Mouse (Mus musculus) common myeloid progenitor, adult 5-6 weeks (primary cell): ENCODE results near the gene Ipmk. TPM values are rescaled to one million over a fixed set of nuclear protein-coding genes. Genes with fewer than 3 reads are reported as not detected.
"Not testable (repeated sequence)": the region's sequence is repeated elsewhere in the genome, so short reads cannot be mapped to it uniquely, and the experiment has no call there.

Source experiments
- ATAC-seq: replicated peaks from 2 replicates; pipeline ENCODE4 v1.8.0; 2016; ENCODE audit warnings: low read depth, mild to moderate bottlenecking, moderate TSS enrichment, inconsistent platforms; ENCODE audit not compliant: poor library complexity, severe bottlenecking
- total RNA-seq: library from RNA; stranded (forward); fragments of 200-1000, 187-1606 nt; gene quantifications from 2 replicates; pipeline ENCODE4 v1.2.3, GENCODE M21; 2017

The Ipmk gene
- total RNA-seq, 1 experiment from 2014 or later = 35.5 TPM

DNA sequence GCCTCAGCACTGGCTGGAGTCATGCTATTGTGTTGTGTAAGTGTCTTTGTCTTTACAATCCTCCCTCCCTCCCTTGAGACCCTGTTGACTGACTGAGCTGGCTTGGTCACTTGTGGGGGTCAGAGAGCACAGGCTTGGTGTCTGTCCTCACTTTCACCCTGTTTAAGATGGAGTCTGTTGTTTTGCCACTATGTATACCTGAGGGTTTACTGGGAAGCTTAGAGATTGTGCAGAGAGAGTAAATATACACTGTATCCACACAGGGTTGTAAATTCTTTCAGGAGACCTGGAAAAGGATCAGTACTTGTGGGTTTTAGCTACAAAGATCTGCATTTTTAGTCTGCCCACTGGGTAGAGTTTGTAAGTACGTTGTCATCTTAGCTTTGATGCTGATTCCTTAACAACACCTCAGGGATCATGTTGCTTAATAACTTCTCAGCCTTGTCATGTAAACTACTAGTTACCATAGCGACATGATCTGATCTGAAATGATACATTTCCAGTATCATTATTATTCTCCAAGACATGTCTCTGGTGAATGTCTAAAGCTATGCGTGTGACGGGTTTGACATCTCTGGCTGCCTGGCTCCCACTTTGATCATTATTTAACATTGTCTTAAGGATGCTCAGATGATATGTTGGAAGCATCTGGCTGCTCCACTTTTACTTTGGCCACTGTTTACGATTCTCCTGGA lies 58.1 kb downstream of the Ipmk start:
- no peak for ATAC-seq

- ATAC-seq = no peak
Observed at GRCm38 (mm10) chr10:71409948-71410347, 62.4 kb downstream of the Ipmk start.

- ATAC-seq = no peak
Observed at GRCm38 (mm10) chr10:71413401-71413800, 65.8 kb downstream of the Ipmk start.

DNA sequence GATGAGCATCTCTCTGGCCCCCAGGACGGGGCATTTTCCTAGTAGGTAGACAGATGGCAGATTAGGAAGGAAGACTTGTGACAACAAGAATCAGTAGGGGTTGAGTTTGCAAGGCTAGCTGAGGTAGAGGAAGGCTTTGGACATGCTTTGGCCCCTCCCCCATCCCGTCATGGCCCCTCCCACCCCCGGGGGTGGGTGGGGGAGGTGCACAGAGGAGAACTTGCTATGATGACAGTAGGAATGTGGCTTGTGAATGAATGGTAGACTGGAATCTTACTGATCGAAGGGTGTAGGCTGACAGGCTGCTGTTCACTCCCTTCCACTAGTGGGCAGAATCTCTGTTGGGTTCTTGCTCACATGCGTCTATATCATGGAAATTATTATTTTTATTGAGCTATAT lies 74.0 kb downstream of the Ipmk start:
- no peak for ATAC-seq

DNA sequence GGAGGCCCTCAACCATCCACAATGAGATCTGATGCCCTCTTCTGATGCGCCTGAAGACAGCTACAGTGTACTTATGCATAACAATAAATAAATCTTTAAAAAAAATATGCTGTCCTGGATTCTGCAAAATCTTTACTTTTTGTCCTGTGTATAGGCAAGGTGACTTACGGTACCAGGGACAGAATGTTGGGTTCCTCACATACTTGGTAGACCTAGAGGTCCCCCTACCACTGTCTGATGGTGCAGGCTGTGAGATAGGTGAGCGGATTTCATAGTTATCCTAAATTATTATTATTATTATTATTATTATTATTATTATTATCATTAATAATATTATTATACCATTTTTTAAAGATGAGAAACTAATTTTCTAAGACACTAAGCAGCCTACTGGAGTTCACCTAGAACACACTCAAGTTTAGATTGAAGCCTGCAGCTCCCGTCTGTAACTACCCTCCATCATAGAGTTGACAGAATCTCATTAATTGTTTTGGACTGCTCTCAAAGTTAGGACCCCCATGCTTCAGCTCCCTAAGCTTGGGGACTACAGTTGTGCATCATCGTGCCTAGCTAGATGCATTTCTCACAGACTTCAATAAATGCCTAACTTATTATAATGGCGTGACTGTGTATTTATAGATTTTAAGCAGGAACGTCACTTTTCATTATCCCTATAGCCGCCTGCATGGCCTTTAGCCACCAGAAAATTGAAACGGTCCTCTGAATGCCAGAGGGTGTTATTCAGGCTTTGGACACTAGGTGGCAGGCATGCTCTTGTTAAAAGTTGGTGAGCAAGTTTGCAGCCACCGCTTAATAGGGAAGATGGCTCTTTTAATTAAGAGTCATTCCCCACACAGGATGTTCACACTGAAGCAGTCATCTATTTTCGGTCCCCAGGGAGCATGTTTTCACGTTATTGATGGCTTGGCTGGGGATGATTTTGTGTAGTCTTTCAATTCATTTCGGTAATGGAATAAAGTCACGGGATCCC lies 74.8 kb downstream of the Ipmk start:
- peak; percentile 95 for ATAC-seq

DNA sequence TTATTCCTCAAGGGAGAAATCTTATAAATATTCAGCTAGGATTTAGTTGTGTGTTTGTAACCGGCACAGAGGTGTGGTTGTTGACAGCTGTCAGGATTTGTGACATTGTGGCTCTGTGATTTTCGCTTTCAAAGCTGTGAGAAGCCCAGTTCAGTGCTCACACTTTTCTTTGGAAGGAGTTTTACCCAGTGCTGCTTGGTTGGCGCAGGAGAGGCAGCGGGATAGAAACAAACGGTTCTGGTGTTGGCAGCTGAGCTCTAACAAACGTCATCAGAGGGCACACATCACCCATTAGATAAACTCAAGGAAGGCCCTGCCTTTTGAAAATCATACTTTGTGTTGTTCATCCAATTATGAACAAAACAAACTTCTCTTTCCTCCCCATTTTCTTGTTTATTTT lies 79.2 kb downstream of the Ipmk start:
- ATAC-seq = no peak

DNA sequence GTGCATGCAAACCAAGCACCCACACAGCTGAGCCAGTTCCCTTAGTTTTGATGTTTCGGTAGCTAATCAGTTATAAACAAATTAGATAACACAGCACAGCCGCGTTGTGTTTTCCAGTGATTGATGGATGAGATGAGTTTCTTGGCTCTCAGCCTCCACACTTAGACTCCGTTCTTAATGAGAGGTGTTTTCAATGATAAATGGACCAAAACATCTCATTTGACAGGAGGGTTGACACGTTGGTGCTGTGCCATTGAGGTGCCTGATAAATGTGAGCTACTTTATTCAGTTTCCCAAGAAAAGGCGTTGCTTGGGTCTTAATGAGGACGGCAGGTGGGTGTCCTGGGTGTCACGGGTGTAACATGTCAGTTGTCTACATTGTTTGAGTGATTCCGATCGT lies 79.8 kb downstream of the Ipmk start:
- ATAC-seq = no peak

GRCm38 (mm10) chr10:71428246-71428864 lies 80.8 kb downstream of the Ipmk start:
- no peak for ATAC-seq

GRCm38 (mm10) chr10:71430661-71431060 lies 83.1 kb downstream of the Ipmk start:
- no peak for ATAC-seq

- no peak for ATAC-seq
Observed at GRCm38 (mm10) chr10:71443086-71443485, 95.5 kb downstream of the Ipmk start.

DNA sequence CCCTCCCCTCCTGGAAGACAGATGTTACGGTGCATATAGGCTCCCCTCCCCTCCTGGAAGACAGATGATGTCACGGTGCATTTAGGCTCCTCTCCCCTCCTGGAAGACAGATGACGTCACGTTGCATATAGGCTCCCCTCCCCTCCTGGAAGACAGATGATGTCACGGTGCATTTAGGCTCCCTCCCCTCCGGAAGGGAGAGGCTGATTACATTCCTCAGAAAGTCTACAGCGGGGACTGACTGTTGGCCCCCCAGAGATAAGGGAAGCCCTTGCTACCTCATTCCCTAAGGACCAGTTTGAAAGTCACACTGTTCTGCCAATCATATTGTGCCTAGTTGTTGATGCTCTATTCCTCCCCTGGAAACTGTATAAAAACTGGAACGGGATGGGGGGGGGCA lies 100.1 kb downstream of the Ipmk start:
- ATAC-seq = no peak

GRCm38 (mm10) chr10:71448284-71448683 lies 100.7 kb downstream of the Ipmk start:
- ATAC-seq = no peak

GRCm38 (mm10) chr10:71455355-71455754 lies 107.8 kb downstream of the Ipmk start:
- no peak for ATAC-seq

GRCm38 (mm10) chr10:71462371-71462770 lies 114.8 kb downstream of the Ipmk start:
- ATAC-seq = not testable (repeated sequence)

DNA sequence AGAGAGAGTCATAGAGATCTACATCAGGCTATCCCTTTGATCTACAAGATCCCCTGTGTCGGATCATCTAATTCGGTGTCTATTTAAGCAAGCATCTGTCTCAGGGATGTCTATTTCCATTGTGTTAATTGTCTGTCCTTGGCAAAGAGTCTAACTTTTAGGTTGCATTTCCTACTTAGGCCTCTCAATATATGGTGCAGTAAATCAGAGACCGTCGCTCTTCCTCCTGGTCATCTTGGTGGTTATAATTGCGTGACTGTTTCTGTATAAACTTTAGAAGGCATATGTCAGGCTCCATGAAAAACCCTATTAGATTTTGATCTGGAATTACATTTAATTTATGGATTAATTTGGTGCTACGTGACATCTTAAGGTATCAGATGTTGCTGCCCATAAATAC lies 116.9 kb downstream of the Ipmk start:
- no peak for ATAC-seq

DNA sequence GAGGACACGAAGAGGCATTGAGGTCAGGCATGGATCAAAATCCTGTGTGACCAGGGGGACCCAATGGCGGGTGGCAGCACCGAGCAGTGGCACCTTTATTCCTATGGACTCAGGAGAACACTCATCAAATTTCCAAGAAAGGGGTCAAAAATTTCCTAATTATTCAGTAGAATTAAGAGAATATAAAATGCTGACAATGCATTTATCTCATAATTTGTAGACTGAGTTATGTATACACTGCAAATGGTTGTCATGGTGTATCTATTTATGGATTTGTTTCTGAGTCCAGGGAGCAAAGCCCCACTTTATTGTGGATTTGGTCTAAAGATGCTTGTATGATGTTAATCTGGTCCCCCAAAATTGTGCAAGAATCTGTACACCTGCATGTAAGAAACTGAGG lies 120.8 kb downstream of the Ipmk start:
- ATAC-seq = no peak

GRCm38 (mm10) chr10:71469751-71470150 lies 122.2 kb downstream of the Ipmk start:
- ATAC-seq = no peak

GRCm38 (mm10) chr10:71472033-71472432 lies 124.5 kb downstream of the Ipmk start:
- no peak for ATAC-seq

GRCm38 (mm10) chr10:71473590-71473989 lies 126.0 kb downstream of the Ipmk start:
- ATAC-seq = no peak

- ATAC-seq = no peak
Observed at GRCm38 (mm10) chr10:71476471-71477080, 129.0 kb downstream of the Ipmk start.
